In genomic region chr8:124681792-124682157, GRCm38 (mm10) we compare ENCODE assay signal across 25 mouse cellular contexts. TPM values are rescaled to one million over a fixed set of nuclear protein-coding genes. Genes with fewer than 3 reads are reported as not detected.
DNase-seq lines count a peak whose midpoint lies in the region; ATAC-seq and TF ChIP-seq lines count a peak whose summit lies in the region.
"Had no signal": no experiment of that assay in that cellular context is flagged by ENCODE, and none has a peak within 500 bp of the region (broad histone marks: within the 10 kb centered on the region; RNA-seq: fewer than 3 reads in every experiment).

No protein-coding gene starts in this region.

- WGBS in heart, embryonic 13.5 days, result 79% methylated on average over 10 of the region's 10 CpGs
- whole genome bisulfite sequencing in lung, postnatal 0 days, result 51% methylated on average over 10 of the region's 10 CpGs
- 84% methylated on average over 10 of the region's 10 CpGs for WGBS in limb, embryonic 10.5 days

- TF ChIP-seq CTCF in embryonic fibroblast, embryonic 13.5 days (IDR thresholded peaks at IDR 0.05; ENCODE audit: borderline replicate concordance, insufficient read depth, low read length), result no peak
- TF ChIP-seq CTCF in lung, postnatal 0 days (IDR thresholded peaks at IDR 0.05), result peak; percentile 56

- H3K4me2 ChIP-seq in heart, embryonic 13.5 days, result no peak overlapping the region
- H3K4me2 ChIP-seq in lung, postnatal 0 days (replicated peaks; ENCODE audit: low read depth, low read length), result no peak overlapping the region
- H3K4me2 ChIP-seq: embryonic facial prominence, embryonic 15.5 days; hindbrain, embryonic 13.5 days; intestine, embryonic 15.5 days; limb, embryonic 12.5 days; liver, embryonic 11.5 days had no signal

- H3K4me1 ChIP-seq in heart, embryonic 13.5 days, result peaks cover 3% of the 10 kb centered on the region; the same call in 1 of the 2 replicates
- H3K4me1 ChIP-seq in embryonic fibroblast, embryonic 13.5 days (ENCODE audit: control insufficient read depth, insufficient read depth, low read length), result peaks cover 7% of the 10 kb centered on the region; the same call in 1 of the 2 replicates
- H3K4me1 ChIP-seq in lung, postnatal 0 days (ENCODE audit: insufficient read depth, low read depth, low read length), result no peaks in the 10 kb centered on the region
- H3K4me1 ChIP-seq in limb, embryonic 10.5 days, result no peaks in the 10 kb centered on the region
- H3K4me1 ChIP-seq: limb, embryonic 12.5 days; megakaryocyte, embryonic 14.5 days had no signal

- no peak for TF ChIP-seq POLR2A in embryonic fibroblast, embryonic 13.5 days (IDR thresholded peaks at IDR 0.05; ENCODE audit: low read depth, low read length)

- no peak overlapping the region for H3K27ac ChIP-seq in heart, embryonic 13.5 days (replicated peaks)
- H3K27ac ChIP-seq in embryonic fibroblast, embryonic 13.5 days (ENCODE audit: insufficient read depth, low read length), result 0 out of 2 replicates have a peak overlapping the region, but pooled peaks have one; percentile 14
- H3K27ac ChIP-seq in lung, postnatal 0 days (ENCODE audit: low read length), result peak overlapping the region; percentile 38; the same call in 1 of the 2 replicates
- no peak overlapping the region for H3K27ac ChIP-seq in limb, embryonic 10.5 days
- H3K27ac ChIP-seq: embryonic facial prominence, embryonic 15.5 days; heart, adult 2 months; hindbrain, embryonic 13.5 days; intestine, embryonic 15.5 days; layer of hippocampus, adult 2 months; limb, embryonic 12.5 days had no signal

- no peaks in the 10 kb centered on the region for H3K27me3 ChIP-seq in heart, embryonic 13.5 days (replicated peaks)
- H3K27me3 ChIP-seq in lung, postnatal 0 days (replicated peaks; ENCODE audit: insufficient read depth, low read length), result no peaks in the 10 kb centered on the region
- H3K27me3 ChIP-seq in limb, embryonic 10.5 days (ENCODE audit: low read depth, poor library complexity, severe bottlenecking), result no peaks in the 10 kb centered on the region
- H3K27me3 ChIP-seq: embryonic facial prominence, embryonic 15.5 days; hindbrain, embryonic 13.5 days; intestine, embryonic 15.5 days; limb, embryonic 12.5 days; megakaryocyte, embryonic 14.5 days; Patski had no signal

- 0 out of 2 replicates have a peak overlapping the region, but pooled peaks have one; percentile 19 for H3K9ac ChIP-seq in heart, embryonic 13.5 days
- H3K9ac ChIP-seq in lung, postnatal 0 days (replicated peaks; ENCODE audit: low read depth), result no peak overlapping the region
- H3K9ac ChIP-seq: embryonic facial prominence, embryonic 15.5 days; hindbrain, embryonic 13.5 days; intestine, embryonic 15.5 days; limb, embryonic 12.5 days; liver, postnatal 0 days had no signal

- no peak overlapping the region for H3K4me3 ChIP-seq in heart, embryonic 13.5 days
- H3K4me3 ChIP-seq in embryonic fibroblast, embryonic 13.5 days (ENCODE audit: insufficient read depth, low read length), result no peak overlapping the region
- H3K4me3 ChIP-seq in lung, postnatal 0 days (ENCODE audit: low read depth, low read length), result no peak overlapping the region
- H3K4me3 ChIP-seq in limb, embryonic 10.5 days, result no peak overlapping the region
- H3K4me3 ChIP-seq: embryonic facial prominence, embryonic 15.5 days; heart, adult 2 months; hindbrain, embryonic 13.5 days; intestine, embryonic 15.5 days; layer of hippocampus, adult 2 months; limb, embryonic 12.5 days; megakaryocyte, embryonic 14.5 days had no signal

- peaks cover 88% of the 10 kb centered on the region for H3K36me3 ChIP-seq in heart, embryonic 13.5 days
- H3K36me3 ChIP-seq in lung, postnatal 0 days (ENCODE audit: insufficient read depth, low read length), result no peaks in the 10 kb centered on the region
- peaks cover 93% of the 10 kb centered on the region for H3K36me3 ChIP-seq in limb, embryonic 10.5 days

- H3K9me3 ChIP-seq in heart, embryonic 13.5 days, result no peaks in the 10 kb centered on the region
- H3K9me3 ChIP-seq in lung, postnatal 0 days (ENCODE audit: low read length), result no peaks in the 10 kb centered on the region
- H3K9me3 ChIP-seq in limb, embryonic 10.5 days (replicated peaks), result no peaks in the 10 kb centered on the region
- H3K9me3 ChIP-seq: embryonic facial prominence, embryonic 15.5 days; G1E; hindbrain, embryonic 13.5 days; intestine, embryonic 15.5 days; limb, embryonic 12.5 days; megakaryocyte, embryonic 14.5 days had no signal

- ATAC-seq in heart, embryonic 13.5 days (ENCODE audit: extremely low read depth, insufficient number of reproducible peaks, low FRiP score, low TSS enrichment), result no peak
- ATAC-seq in lung, postnatal 0 days, result peak; percentile 82
- ATAC-seq: intestine, embryonic 15.5 days; liver, postnatal 0 days; midbrain, embryonic 16.5 days; Patski had no signal

- no peak for DNase-seq in heart, postnatal 25 days (ENCODE audit: low spot score)
- DNase-seq in CD4-positive, CD25-positive, alpha-beta regulatory T cell, adult 2 months (ENCODE audit: low read depth, low spot score), result peak; percentile 27
- DNase-seq in lung, postnatal 0 days (ENCODE audit: low spot score), result peak; percentile 60
- no peak for DNase-seq in ovary, postnatal 14 days (ENCODE audit: low spot score)
- DNase-seq in limb, embryonic 10.5 days (ENCODE audit: low spot score), result no peak
- DNase-seq in T-cell, adult 2 months (ENCODE audit: low spot score), result no peak
- DNase-seq: adrenal gland, postnatal 36 days; cerebellum, adult 9-10 months; gastrocnemius, postnatal 36 days; heart, adult 2 months; heart, postnatal 36 days; kidney, postnatal 25 days; liver, postnatal 0 days had no signal

- no peak for TF ChIP-seq EP300 in lung, postnatal 0 days (IDR thresholded peaks at IDR 0.05)

- intact Hi-C loops in heart, postnatal 25 days (cut with DNase I), result no loop called here

RNA-seq across cellular contexts. Expression of gene 2310022B05Rik, which starts 18.6 kb away (rescaled TPM):
- 37.8 TPM in 2 replicates for polyA plus RNA-seq in heart, embryonic 13.5 days (2015; fragmentation: Nextera tagmentation; extraction: Ambion mirVana)
- 10 to 100 TPM; 71.7 to 83.3 TPM for total RNA-seq in heart, postnatal 25 days (2021)
- polyA plus RNA-seq in embryonic fibroblast, embryonic 13.5 days (2011; ENCODE audit: insufficient read length, low read depth, missing spikeins), result 161 and 164 TPM in 2 replicates
- 25.2 and 26.0 TPM in 2 replicates for polyA plus RNA-seq in lung, postnatal 0 days (2015; fragmentation: Nextera tagmentation; extraction: Ambion mirVana)
- 22.7 and 23.5 TPM in 2 replicates for polyA plus RNA-seq in limb, embryonic 10.5 days (2016; fragmentation: Nextera tagmentation; extraction: Ambion mirVana)

RNA-seq across cellular contexts. Expression of gene Ttc13, which starts 40.0 kb away (rescaled TPM):
- 27.0 and 28.2 TPM in 2 replicates for polyA plus RNA-seq in heart, embryonic 13.5 days (2015; fragmentation: Nextera tagmentation; extraction: Ambion mirVana)
- 10 to 100 TPM; 14.9 to 17.6 TPM for total RNA-seq in heart, postnatal 25 days (2021)
- polyA plus RNA-seq in embryonic fibroblast, embryonic 13.5 days (2011; ENCODE audit: insufficient read length, low read depth, missing spikeins), result 54.1 and 55.6 TPM in 2 replicates
- polyA plus RNA-seq in lung, postnatal 0 days (2015; fragmentation: Nextera tagmentation; extraction: Ambion mirVana), result 24.0 and 30.7 TPM in 2 replicates
- 45.5 and 51.9 TPM in 2 replicates for polyA plus RNA-seq in limb, embryonic 10.5 days (2016; fragmentation: Nextera tagmentation; extraction: Ambion mirVana)

RNA-seq across cellular contexts. Expression of gene Arv1, which starts 40.2 kb away (rescaled TPM):
- 14.0 and 17.2 TPM in 2 replicates for polyA plus RNA-seq in heart, embryonic 13.5 days (2015; fragmentation: Nextera tagmentation; extraction: Ambion mirVana)
- 1 to 10 TPM; 4.4 to 5.0 TPM for total RNA-seq in heart, postnatal 25 days (2021)
- polyA plus RNA-seq in embryonic fibroblast, embryonic 13.5 days (2011; ENCODE audit: insufficient read length, low read depth, missing spikeins), result 8.2 and 10.4 TPM in 2 replicates
- 14.6 and 15.0 TPM in 2 replicates for polyA plus RNA-seq in lung, postnatal 0 days (2015; fragmentation: Nextera tagmentation; extraction: Ambion mirVana)
- polyA plus RNA-seq in limb, embryonic 10.5 days (2016; fragmentation: Nextera tagmentation; extraction: Ambion mirVana), result 33.6 and 33.8 TPM in 2 replicates

Comparison
In these comparisons a context has a peak if more than half of its experiments do, and no peak if none do; other contexts are left out.
1. H3K27ac ChIP-seq: peak in embryonic fibroblast, embryonic 13.5 days (single experiment) and lung, postnatal 0 days (single experiment); none in heart, embryonic 13.5 days (single experiment) and limb, embryonic 10.5 days (single experiment).
2. DNase-seq: peak in CD4-positive, CD25-positive, alpha-beta regulatory T cell, adult 2 months (single experiment) and lung, postnatal 0 days (single experiment); none in heart, postnatal 25 days (single experiment), ovary, postnatal 14 days (single experiment), limb, embryonic 10.5 days (single experiment) and T-cell, adult 2 months (single experiment).